Mouse (Mus musculus) liver, embryonic 14.5 days (tissue): ENCODE data around the gene Ankrd12.

Experiments used
- CTCF ChIP-seq: IDR thresholded peaks from 2 replicates; pipeline ENCODE4 v1.5.1; 2016; ENCODE audit warnings: antibody characterized with exemption, low read depth, control low read depth
- EP300 ChIP-seq: IDR thresholded peaks from 2 replicates; pipeline ENCODE4 v1.6.1; 2016; ENCODE audit warnings: antibody characterized with exemption, low read depth

- TF ChIP-seq CTCF = no peak
- TF ChIP-seq EP300 = no peak
These were observed 149.8 kb downstream of the Ankrd12 start for GRCm38 (mm10) chr17:65927077-65927476.
